Mouse (Mus musculus) heart, adult 2 months (tissue): Measurements from ENCODE around the gene Rpl12. TPM values are rescaled to one million over a fixed set of nuclear protein-coding genes. Genes with fewer than 3 reads are reported as not detected.

Experiments
- DNase-seq, 2 experiments: peaks; one replicate each; pipeline ENCODE4 v3.0.0; 2021
- H3K27ac ChIP-seq: fragments of 200-600 bp; 2 replicates; pipeline ENCODE4 v1.8.1; 2022
- H3K27me3 ChIP-seq: fragments of 200-500 bp; 2 replicates; pipeline ENCODE4 v1.6.1; 2012; ENCODE audit warnings: mild to moderate bottlenecking, low read length, inconsistent platforms, mixed read lengths; ENCODE audit not compliant: control insufficient read depth, insufficient read depth
- H3K36me3 ChIP-seq: fragments of 200-500 bp; 2 replicates; pipeline ENCODE4 v1.6.1; 2012; ENCODE audit warnings: low read length, inconsistent platforms; ENCODE audit not compliant: control insufficient read depth, insufficient read depth
- H3K4me1 ChIP-seq: fragments of 200-500 bp; 2 replicates; pipeline ENCODE4 v1.6.1; 2011; ENCODE audit warnings: low read length; ENCODE audit not compliant: control insufficient read depth, insufficient read depth
- H3K4me3 ChIP-seq: fragments of 200-600 bp; 2 replicates; pipeline ENCODE4 v1.8.1; 2022
- H3K79me2 ChIP-seq: fragments of 200-500 bp; replicated peaks from 2 replicates; pipeline ENCODE4 v1.6.1; 2012; ENCODE audit warnings: mild to moderate bottlenecking, inconsistent platforms, low read length, moderate library complexity, mixed read lengths; ENCODE audit not compliant: control insufficient read depth, insufficient read depth
- H3K9ac ChIP-seq: fragments of 200-500 bp; 2 replicates; pipeline ENCODE4 v1.6.1; 2012; ENCODE audit warnings: low read depth, mild to moderate bottlenecking, control low read depth, inconsistent platforms, low read length, mixed read lengths
- CTCF ChIP-seq: fragments of 200-600 bp; IDR thresholded peaks from 2 replicates; pipeline ENCODE4 v1.8.1; 2022; ENCODE audit warnings: antibody characterized with exemption, mild to moderate bottlenecking, moderate library complexity
- EP300 ChIP-seq: fragments of 200-500 bp; IDR thresholded peaks from 2 replicates; pipeline ENCODE4 v1.6.1; 2011; ENCODE audit warnings: low read depth, low read length, control low read depth; ENCODE audit not compliant: insufficient read depth
- POLR2A ChIP-seq: fragments of 200-500 bp; IDR thresholded peaks from 2 replicates; pipeline ENCODE4 v1.6.1; 2011; ENCODE audit warnings: mild to moderate bottlenecking, low read depth, low read length, control low read depth; ENCODE audit not compliant: insufficient read depth
- whole genome bisulfite sequencing: fragments of 180-500 bp; shearing (Covaris S2); methylation state at CpG from one replicate; pipeline ENCODE4 v1.1.7; 2018; 5-methylcytosine and 5-hydroxymethylcytosine counted together
- intact Hi-C: fragments of 180-260 bp; cut with DNase I; formaldehyde crosslinking; loops from one replicate; pipeline ENCODE4 v1.15.1; 2025
- polyA plus RNA-seq: library from polyadenylated mRNA; depleted of rRNA; stranded (reverse); fragments of >200 nt; gene quantifications from 2 replicates; pipeline ENCODE4 v1.2.3, GENCODE M21; 2012
- total RNA-seq, 2 experiments: library from RNA; stranded (reverse); gene quantifications; 2 replicates each; pipeline ENCODE4 v1.2.3; 2021

The Rpl12 gene
- total and polyA plus RNA-seq, 3 experiments, result 60.6 to 150 (median 64.0) TPM

DNA sequence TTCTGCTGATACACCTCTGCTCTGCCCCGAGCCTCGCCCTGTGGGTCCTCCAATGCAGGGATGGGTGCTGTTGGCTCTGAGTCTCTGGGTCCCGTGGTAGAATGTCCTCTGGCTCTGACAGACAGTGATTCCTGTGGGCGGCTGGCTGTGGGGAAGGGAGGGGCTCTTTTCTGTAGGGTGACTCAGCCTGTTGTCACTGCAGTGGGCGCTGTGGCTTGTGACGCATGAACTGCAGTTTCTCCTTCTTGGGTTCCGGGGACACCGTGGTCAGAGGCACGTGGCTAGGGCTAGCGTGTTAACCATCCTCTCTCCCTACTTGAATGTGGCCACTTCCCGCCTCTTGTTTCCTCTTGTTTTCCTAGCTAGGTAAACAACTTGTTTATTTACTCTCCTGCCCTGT lies 43.8 kb upstream of the Rpl12 start:
- Histone ChIP-seq H3K36me3 (no peaks in the 10 kb centered on the region; the same call in 1 of the 2 replicates), H3K27ac (peak overlapping the region; percentile 33; the same call in 1 of the 2 replicates), H3K9ac (no peak overlapping the region), H3K4me3 (no peak overlapping the region), H3K4me1 (peaks cover 11% of the 10 kb centered on the region), H3K79me2 (no peaks in the 10 kb centered on the region), H3K27me3 (no peaks in the 10 kb centered on the region)
- intact Hi-C loops, result no loop called here
- WGBS, result 57% methylated on average over 11 of the region's 11 CpGs
- TF ChIP-seq POLR2A, result no peak
- no peak for TF ChIP-seq EP300
- TF ChIP-seq CTCF, result no peak
- peak; percentile 51 to 75 for DNase-seq

DNA sequence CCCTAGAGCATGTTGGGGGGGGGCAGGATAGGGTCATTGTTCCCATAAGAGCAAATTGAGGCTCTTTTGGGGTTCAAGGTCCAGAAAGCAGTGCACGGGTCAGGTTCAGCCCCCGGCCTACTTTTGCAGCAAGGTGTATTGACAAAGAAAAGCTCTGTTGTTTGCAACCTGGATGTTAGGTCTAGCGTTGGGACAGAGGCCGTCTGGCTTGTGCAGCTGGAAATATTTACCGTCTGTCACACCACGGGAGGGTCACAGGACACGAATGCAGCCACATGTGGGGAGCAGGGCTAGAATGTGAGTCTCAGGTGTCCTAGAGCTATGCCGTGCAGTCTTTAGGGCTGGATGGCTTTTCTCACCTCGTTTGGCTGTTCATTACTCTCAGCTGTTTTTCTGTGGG lies 43.0 kb upstream of the Rpl12 start:
- Histone ChIP-seq H3K36me3 (no peaks in the 10 kb centered on the region; the same call in 1 of the 2 replicates), H3K9ac (no peak overlapping the region), H3K27ac (no peak overlapping the region), H3K79me2 (no peaks in the 10 kb centered on the region), H3K4me3 (no peak overlapping the region), H3K4me1 (peaks cover 11% of the 10 kb centered on the region), H3K27me3 (no peaks in the 10 kb centered on the region)
- TF ChIP-seq POLR2A, result no peak
- no peak for TF ChIP-seq CTCF
- no peak for TF ChIP-seq EP300
- no peak for DNase-seq
- intact Hi-C loops, result no loop called here
- 84% methylated on average over 9 of the region's 9 CpGs for WGBS

DNA sequence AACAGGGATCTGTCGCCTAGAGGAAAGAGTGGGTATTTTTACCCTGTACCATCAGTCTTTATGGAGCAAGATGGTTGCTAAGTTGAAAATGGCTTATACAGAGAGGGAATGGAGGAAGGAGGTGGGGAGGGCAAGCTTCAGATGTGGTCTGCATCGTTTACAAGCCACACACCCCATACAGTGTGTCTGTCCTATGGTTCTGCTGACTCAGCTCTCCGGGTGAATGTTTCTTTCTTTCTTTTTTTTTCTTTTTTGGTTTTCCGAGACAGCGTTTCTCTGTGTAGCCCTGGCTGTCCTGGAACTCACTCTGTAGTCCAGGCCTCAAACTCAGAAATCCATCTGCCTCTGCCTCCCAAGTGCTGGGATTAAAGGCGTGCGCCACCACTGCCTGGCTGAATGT lies 40.1 kb upstream of the Rpl12 start:
- H3K4me3 ChIP-seq, result no peak overlapping the region
- H3K4me1 ChIP-seq, result no peaks in the 10 kb centered on the region
- H3K9ac ChIP-seq, result no peak overlapping the region
- 85% methylated on average over 7 of the region's 7 CpGs for WGBS
- no peaks in the 10 kb centered on the region for H3K36me3 ChIP-seq
- no peak for TF ChIP-seq POLR2A
- TF ChIP-seq EP300, result no peak
- TF ChIP-seq CTCF, result no peak
- intact Hi-C loops, result no loop called here
- no peaks in the 10 kb centered on the region for H3K27me3 ChIP-seq
- H3K27ac ChIP-seq, result no peak overlapping the region
- no peaks in the 10 kb centered on the region for H3K79me2 ChIP-seq
- no peak for DNase-seq

DNA sequence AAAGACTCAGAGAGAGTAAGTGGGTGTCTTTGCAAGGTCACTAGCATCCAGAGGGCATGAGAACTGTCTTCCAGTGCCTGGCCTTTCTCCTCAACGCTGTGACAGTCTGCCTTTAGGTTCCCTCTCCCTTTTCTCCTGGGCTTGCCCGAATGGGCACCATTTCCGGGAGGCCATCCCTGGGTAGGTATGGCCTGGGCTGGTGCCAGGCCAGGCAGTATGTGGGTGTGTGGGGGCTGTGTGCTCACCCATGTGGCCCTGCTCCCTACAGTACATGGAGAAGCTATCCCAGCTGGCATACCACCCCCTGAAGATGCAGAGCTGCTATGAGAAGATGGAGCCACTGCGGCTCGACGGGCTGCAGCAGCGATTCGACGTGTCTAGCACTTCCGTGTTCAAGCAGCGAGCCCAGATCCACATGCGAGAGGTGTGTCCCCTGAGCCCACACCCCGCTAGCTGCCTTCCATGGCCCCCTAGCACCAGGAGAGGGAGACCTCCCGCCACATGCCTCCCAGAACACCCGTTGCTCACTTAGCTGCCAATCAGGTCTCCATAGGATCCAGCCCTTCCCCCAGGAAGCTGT lies 39.5 kb upstream of the Rpl12 start:
- H3K9ac ChIP-seq, result no peak overlapping the region
- no peaks in the 10 kb centered on the region for H3K79me2 ChIP-seq
- 89% methylated on average over 15 of the region's 15 CpGs for WGBS
- no peaks in the 10 kb centered on the region for H3K36me3 ChIP-seq
- intact Hi-C loops, result no loop called here
- TF ChIP-seq POLR2A, result no peak
- no peak for TF ChIP-seq CTCF
- no peak for TF ChIP-seq EP300
- H3K27me3 ChIP-seq, result no peaks in the 10 kb centered on the region
- DNase-seq, result no peak
- no peaks in the 10 kb centered on the region for H3K4me1 ChIP-seq
- H3K27ac ChIP-seq, result no peak overlapping the region
- H3K4me3 ChIP-seq, result no peak overlapping the region

DNA sequence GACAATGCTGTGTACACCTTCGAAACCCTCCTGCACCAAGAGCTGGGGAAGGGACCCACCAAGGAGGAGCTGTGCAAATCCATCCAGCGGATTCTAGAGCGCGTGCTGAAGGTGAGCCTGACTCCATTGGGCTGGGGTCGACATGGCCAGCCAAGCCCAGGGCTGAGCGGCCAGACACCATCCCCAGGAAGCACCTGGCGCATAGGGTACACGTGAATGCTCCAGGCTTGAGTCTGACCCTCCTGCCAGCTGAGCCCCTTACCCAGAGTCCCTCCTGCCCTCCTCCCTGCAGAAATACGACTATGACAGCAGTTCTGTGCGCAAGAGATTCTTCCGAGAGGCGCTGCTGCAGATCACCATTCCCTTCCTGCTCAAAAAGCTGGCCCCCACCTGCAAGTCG lies 38.8 kb upstream of the Rpl12 start:
- H3K4me1 ChIP-seq, result no peaks in the 10 kb centered on the region
- no peaks in the 10 kb centered on the region for H3K79me2 ChIP-seq
- no peak for DNase-seq
- WGBS, result 85% methylated on average over 13 of the region's 13 CpGs
- intact Hi-C loops, result no loop called here
- no peak overlapping the region for H3K27ac ChIP-seq
- H3K36me3 ChIP-seq, result no peaks in the 10 kb centered on the region
- no peak for TF ChIP-seq EP300
- no peak for TF ChIP-seq CTCF
- no peak overlapping the region for H3K9ac ChIP-seq
- no peak overlapping the region for H3K4me3 ChIP-seq
- no peaks in the 10 kb centered on the region for H3K27me3 ChIP-seq

DNA sequence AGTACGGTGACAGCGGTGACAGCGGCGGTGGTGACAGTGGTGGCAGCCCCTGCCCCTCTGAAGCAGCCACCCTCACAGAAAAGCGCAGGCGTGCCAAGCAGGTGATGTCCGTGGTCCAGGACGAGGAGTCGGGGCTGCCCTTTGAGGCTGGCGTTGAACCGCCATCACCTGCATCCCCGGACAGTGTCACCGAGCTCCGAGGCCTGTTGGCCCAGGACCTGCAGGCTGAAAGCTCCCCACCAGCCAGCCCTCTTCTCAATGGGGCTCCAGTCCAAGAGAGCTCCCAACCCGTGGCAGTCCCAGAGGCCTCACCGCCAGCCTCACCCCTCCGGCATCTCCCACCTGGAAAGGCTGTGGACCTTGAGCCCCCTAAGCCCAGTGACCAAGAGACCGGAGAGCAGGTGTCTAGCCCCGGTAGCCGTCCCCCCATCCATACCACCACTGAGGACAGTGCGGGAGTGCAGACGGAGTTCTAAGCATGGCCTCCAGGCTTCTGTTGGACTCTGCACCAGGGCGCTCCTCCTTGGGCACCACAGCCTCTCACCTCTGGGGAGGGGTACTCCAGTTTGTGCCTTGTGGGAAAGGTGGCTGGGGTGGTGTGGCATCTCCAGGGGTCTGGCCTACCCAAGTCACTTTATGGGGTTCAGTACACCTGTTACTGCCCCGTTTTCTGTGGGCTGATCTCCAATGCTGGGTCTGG lies 37.7 kb upstream of the Rpl12 start:
- TF ChIP-seq POLR2A (no peak), CTCF (no peak), EP300 (no peak)
- H3K27me3 ChIP-seq, result no peaks in the 10 kb centered on the region
- no peak overlapping the region for H3K4me3 ChIP-seq
- H3K79me2 ChIP-seq, result no peaks in the 10 kb centered on the region
- no peaks in the 10 kb centered on the region for H3K4me1 ChIP-seq
- H3K36me3 ChIP-seq, result no peaks in the 10 kb centered on the region
- no peak for DNase-seq
- intact Hi-C loops, result no loop called here
- WGBS, result 94% methylated on average over 24 of the region's 24 CpGs
- H3K27ac ChIP-seq, result no peak overlapping the region
- no peak overlapping the region for H3K9ac ChIP-seq
